Mouse (Mus musculus) kidney, embryonic 14.5 days (tissue): ENCODE data around the gene Poc1a. TPM values are rescaled to one million over a fixed set of nuclear protein-coding genes. Genes with fewer than 3 reads are reported as not detected.

Experiments used
- ATAC-seq: fragments of 200-750 bp; cut with Nextera tagmentation; 2 replicates; pipeline ENCODE4 v1.8.0; 2017; ENCODE audit warnings: moderate number of reproducible peaks, mild to moderate bottlenecking, moderate TSS enrichment, moderate library complexity; ENCODE audit not compliant: low FRiP score, low TSS enrichment
- H3K27ac ChIP-seq: fragments of 300-500 bp; sonication (generic); 2 replicates; pipeline ENCODE4 v1.5.1; 2014; ENCODE audit warnings: low read depth, mild to moderate bottlenecking, low read length, moderate library complexity, mixed read lengths
- H3K27me3 ChIP-seq: fragments of 300-500 bp; sonication (generic); 2 replicates; pipeline ENCODE4 v1.6.1; 2014; ENCODE audit warnings: mild to moderate bottlenecking, low read length; ENCODE audit not compliant: control insufficient read depth, insufficient read depth
- H3K36me3 ChIP-seq: fragments of 300-500 bp; sonication (generic); 2 replicates; pipeline ENCODE4 v1.6.1; 2014; ENCODE audit warnings: low read length, mixed read lengths; ENCODE audit not compliant: control insufficient read depth, insufficient read depth
- H3K4me1 ChIP-seq: fragments of 300-500 bp; sonication (generic); 2 replicates; pipeline ENCODE4 v1.6.1; 2014; ENCODE audit warnings: low read length, mixed read lengths; ENCODE audit not compliant: control insufficient read depth, insufficient read depth
- H3K4me2 ChIP-seq: fragments of 300-500 bp; sonication (generic); replicated peaks from 2 replicates; pipeline ENCODE4 v1.6.1; 2014; ENCODE audit warnings: low read depth, mild to moderate bottlenecking, low read length
- H3K4me3 ChIP-seq: fragments of 300-500 bp; sonication (generic); 2 replicates; pipeline ENCODE4 v1.5.1; 2014; ENCODE audit warnings: mild to moderate bottlenecking, low read length
- H3K9ac ChIP-seq: fragments of 300-500 bp; sonication (generic); 2 replicates; pipeline ENCODE4 v1.6.1; 2014; ENCODE audit warnings: low read depth, mild to moderate bottlenecking, low read length, moderate library complexity
- H3K9me3 ChIP-seq: fragments of 300-500 bp; sonication (generic); 2 replicates; pipeline ENCODE4 v1.6.1; 2016; ENCODE audit warnings: low read length; ENCODE audit not compliant: control insufficient read depth
- WGBS: fragments of 180-500 bp; shearing (Covaris S2); extraction: QIAGEN DNeasy Blood & Tissue Kit; methylation state at CpG from one replicate; pipeline ENCODE4 v1.1.7; 2014; 5-methylcytosine and 5-hydroxymethylcytosine counted together
- polyA plus RNA-seq: library from polyadenylated mRNA; unstranded; fragments of >200 nt; fragmentation: Nextera tagmentation; extraction: Ambion mirVana; gene quantifications from 2 replicates; pipeline ENCODE4 v1.2.1, GENCODE M21; 2014

Gene Poc1a
- polyA plus RNA-seq, 1 experiment from 2014 or later = 29.1 TPM

- Histone ChIP-seq H3K36me3 (no peaks in the 10 kb centered on the region; the same call in 1 of the 2 replicates), H3K9ac (no peak overlapping the region), H3K4me2 (no peak overlapping the region), H3K9me3 (no peaks in the 10 kb centered on the region), H3K27ac (no peak overlapping the region), H3K4me1 (0 out of 2 replicates have a peak, but pooled peaks cover 9% of the 10 kb centered on the region), H3K27me3 (no peaks in the 10 kb centered on the region), H3K4me3 (no peak overlapping the region)
- 85% methylated on average over 16 of the region's 16 CpGs for WGBS
- ATAC-seq = no peak
These were observed 21.7 kb downstream of the Poc1a start for GRCm38 (mm10) chr9:106302446-106303150.

- H3K27ac ChIP-seq = no peak overlapping the region
- H3K4me2 ChIP-seq = no peak overlapping the region
- H3K36me3 ChIP-seq = peaks cover 4% of the 10 kb centered on the region; the same call in 1 of the 2 replicates
- H3K4me3 ChIP-seq = no peak overlapping the region
- H3K9ac ChIP-seq = no peak overlapping the region
- 0 out of 2 replicates have a peak, but pooled peaks cover 9% of the 10 kb centered on the region for H3K4me1 ChIP-seq
- no peak for ATAC-seq
- WGBS = 85% methylated on average over 6 of the region's 6 CpGs
- H3K27me3 ChIP-seq = no peaks in the 10 kb centered on the region
- no peaks in the 10 kb centered on the region for H3K9me3 ChIP-seq
These were observed 22.6 kb downstream of the Poc1a start for GRCm38 (mm10) chr9:106303460-106303960.

- no peaks in the 10 kb centered on the region for H3K9me3 ChIP-seq
- 65% methylated on average over 7 of the region's 7 CpGs for WGBS
- no peaks in the 10 kb centered on the region for H3K27me3 ChIP-seq
- H3K4me1 ChIP-seq = 0 out of 2 replicates have a peak, but pooled peaks cover 8% of the 10 kb centered on the region
- no peak overlapping the region for H3K9ac ChIP-seq
- no peak overlapping the region for H3K4me3 ChIP-seq
- H3K27ac ChIP-seq = no peak overlapping the region
- no peak for ATAC-seq
- no peak overlapping the region for H3K4me2 ChIP-seq
- peaks cover 4% of the 10 kb centered on the region; the same call in 1 of the 2 replicates for H3K36me3 ChIP-seq
These were observed 24.4 kb downstream of the Poc1a start for GRCm38 (mm10) chr9:106305228-106305627.

GRCm38 (mm10) chr9:106306662-106307351 is 25.9 kb downstream of the Poc1a start:
- Histone ChIP-seq H3K4me2 (no peak overlapping the region), H3K9me3 (no peaks in the 10 kb centered on the region), H3K9ac (no peak overlapping the region), H3K27me3 (no peaks in the 10 kb centered on the region), H3K36me3 (peaks cover 4% of the 10 kb centered on the region; the same call in 1 of the 2 replicates), H3K4me3 (no peak overlapping the region), H3K4me1 (0 out of 2 replicates have a peak, but pooled peaks cover 3% of the 10 kb centered on the region), H3K27ac (no peak overlapping the region)
- WGBS = 46% methylated on average over 8 of the region's 8 CpGs
- peak; percentile 72 for ATAC-seq

GRCm38 (mm10) chr9:106308151-106308550 is 27.3 kb downstream of the Poc1a start:
- H3K27ac ChIP-seq = no peak overlapping the region

GRCm38 (mm10) chr9:106308555-106308954 is 27.7 kb downstream of the Poc1a start:
- peaks cover 4% of the 10 kb centered on the region; the same call in 1 of the 2 replicates for H3K36me3 ChIP-seq
- ATAC-seq = no peak
- WGBS = 93% methylated on average over 2 of the region's 2 CpGs
- H3K9me3 ChIP-seq = no peaks in the 10 kb centered on the region
- no peak overlapping the region for H3K4me3 ChIP-seq
- no peaks in the 10 kb centered on the region for H3K27me3 ChIP-seq
- H3K9ac ChIP-seq = no peak overlapping the region
- H3K4me2 ChIP-seq = no peak overlapping the region
- H3K4me1 ChIP-seq = 0 out of 2 replicates have a peak, but pooled peaks cover 3% of the 10 kb centered on the region
- H3K27ac ChIP-seq = no peak overlapping the region

More at GRCm38 (mm10) chr9:106308151-106308550, 27.3 kb downstream of the Poc1a start:
- no peaks in the 10 kb centered on the region for H3K9me3 ChIP-seq
- H3K9ac ChIP-seq = no peak overlapping the region
- H3K4me2 ChIP-seq = no peak overlapping the region
- 92% methylated on average over 5 of the region's 5 CpGs for WGBS
- H3K27me3 ChIP-seq = no peaks in the 10 kb centered on the region
- H3K4me1 ChIP-seq = 0 out of 2 replicates have a peak, but pooled peaks cover 3% of the 10 kb centered on the region
- peaks cover 4% of the 10 kb centered on the region; the same call in 1 of the 2 replicates for H3K36me3 ChIP-seq
- no peak overlapping the region for H3K4me3 ChIP-seq
- no peak for ATAC-seq

GRCm38 (mm10) chr9:106308983-106309382 is 28.1 kb downstream of the Poc1a start:
- H3K4me3 ChIP-seq = no peak overlapping the region
- no peak overlapping the region for H3K9ac ChIP-seq
- H3K27me3 ChIP-seq = no peaks in the 10 kb centered on the region
- H3K27ac ChIP-seq = no peak overlapping the region
- no peak overlapping the region for H3K4me2 ChIP-seq
- no peaks in the 10 kb centered on the region for H3K9me3 ChIP-seq
- WGBS = 90% methylated on average over 5 of the region's 5 CpGs
- peaks cover 4% of the 10 kb centered on the region; the same call in 1 of the 2 replicates for H3K36me3 ChIP-seq
- no peak for ATAC-seq
- 0 out of 2 replicates have a peak, but pooled peaks cover 3% of the 10 kb centered on the region for H3K4me1 ChIP-seq

- no peak overlapping the region for H3K4me3 ChIP-seq
- H3K4me2 ChIP-seq = no peak overlapping the region
- no peaks in the 10 kb centered on the region for H3K27me3 ChIP-seq
- WGBS = 87% methylated on average over 3 of the region's 3 CpGs
- no peak overlapping the region for H3K9ac ChIP-seq
- no peak overlapping the region for H3K27ac ChIP-seq
- H3K4me1 ChIP-seq = 0 out of 2 replicates have a peak, but pooled peaks cover 3% of the 10 kb centered on the region
- H3K36me3 ChIP-seq = peaks cover 4% of the 10 kb centered on the region; the same call in 1 of the 2 replicates
- ATAC-seq = no peak
- H3K9me3 ChIP-seq = no peaks in the 10 kb centered on the region
These were observed 29.0 kb downstream of the Poc1a start for GRCm38 (mm10) chr9:106309859-106310258.
